Mouse (Mus musculus) spleen, adult 2 months (tissue): ENCODE results near the gene Phtf1. TPM values are rescaled to one million over a fixed set of nuclear protein-coding genes. Genes with fewer than 3 reads are reported as not detected.

Source experiments
- DNase-seq, 2 experiments: peaks; one replicate each; pipeline versions ENCODE4 v3.0.0 to v3.0.0-alpha.2; 2012 to 2021; ENCODE audit warnings: low spot score in 2 of 2, low read depth in 1 of 2
- H3K27ac ChIP-seq: fragments of 200-500 bp; 2 replicates; pipeline ENCODE4 v1.5.1; 2012; ENCODE audit warnings: low read length, inconsistent platforms; ENCODE audit not compliant: insufficient read depth
- H3K27me3 ChIP-seq: fragments of 200-500 bp; 2 replicates; pipeline ENCODE4 v1.6.1; 2012; ENCODE audit warnings: mild to moderate bottlenecking, moderate library complexity, low read length, inconsistent platforms; ENCODE audit not compliant: control insufficient read depth, insufficient read depth
- H3K36me3 ChIP-seq: fragments of 200-500 bp; 2 replicates; pipeline ENCODE4 v1.6.1; 2012; ENCODE audit warnings: mild to moderate bottlenecking, low read length, inconsistent platforms; ENCODE audit not compliant: control insufficient read depth, insufficient read depth
- H3K4me1 ChIP-seq: fragments of 200-500 bp; 2 replicates; pipeline ENCODE4 v1.6.1; 2011; ENCODE audit warnings: inconsistent platforms; ENCODE audit not compliant: control insufficient read depth, insufficient read depth, insufficient read length
- H3K4me3 ChIP-seq: fragments of 200-500 bp; 2 replicates; pipeline ENCODE4 v1.5.1; 2011; ENCODE audit warnings: mild to moderate bottlenecking, inconsistent platforms; ENCODE audit not compliant: insufficient read depth, insufficient read length; ENCODE audit errors: extremely low read depth
- CTCF ChIP-seq: fragments of 200-500 bp; IDR thresholded peaks from 2 replicates; pipeline ENCODE4 v1.5.1; 2011; ENCODE audit warnings: mild to moderate bottlenecking, inconsistent platforms; ENCODE audit not compliant: insufficient read depth, insufficient read length, insufficient replicate concordance; ENCODE audit errors: extremely low read depth
- POLR2A ChIP-seq: fragments of 200-500 bp; IDR thresholded peaks from 2 replicates; pipeline ENCODE4 v1.6.1; 2011; ENCODE audit warnings: low read depth, low read length, inconsistent platforms
- WGBS: fragments of 180-500 bp; shearing (Covaris S2); methylation state at CpG from one replicate; pipeline ENCODE4 v1.1.7; 2018; 5-methylcytosine and 5-hydroxymethylcytosine counted together
- polyA plus RNA-seq: library from polyadenylated mRNA; depleted of rRNA; stranded (reverse); fragments of >200 nt; gene quantifications from 2 replicates; pipeline ENCODE4 v1.2.3, GENCODE M21; 2012

The Phtf1 gene
- polyA plus RNA-seq, 1 experiment = 4.1 TPM

DNA sequence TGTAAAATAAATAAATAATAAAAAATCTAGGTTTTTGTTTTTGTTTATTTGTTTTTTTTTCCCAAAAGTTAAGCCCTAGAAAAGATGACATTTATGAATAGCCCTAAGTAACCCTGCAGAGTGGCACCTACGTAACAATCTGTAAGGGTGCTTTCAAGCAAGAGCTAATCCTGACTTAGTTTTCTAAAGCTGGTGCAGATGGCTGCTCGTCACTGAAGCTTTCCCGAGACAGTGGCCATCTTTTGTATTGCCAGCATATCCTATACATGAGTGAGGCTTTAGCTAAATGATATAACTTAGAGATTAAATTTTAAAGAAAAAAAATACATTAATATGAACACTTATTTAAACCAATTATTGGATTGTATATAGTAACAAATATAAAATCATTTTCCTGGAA is 50.0 kb downstream of the Phtf1 start:
- TF ChIP-seq CTCF (no peak), POLR2A (no peak)
- Histone ChIP-seq H3K36me3 (peaks cover 9% of the 10 kb centered on the region), H3K27ac (no peak overlapping the region), H3K4me3 (no peak overlapping the region), H3K4me1 (no peaks in the 10 kb centered on the region), H3K27me3 (no peaks in the 10 kb centered on the region)
- WGBS = 92% methylated on average over 3 of the region's 3 CpGs
- no peak for DNase-seq

DNA sequence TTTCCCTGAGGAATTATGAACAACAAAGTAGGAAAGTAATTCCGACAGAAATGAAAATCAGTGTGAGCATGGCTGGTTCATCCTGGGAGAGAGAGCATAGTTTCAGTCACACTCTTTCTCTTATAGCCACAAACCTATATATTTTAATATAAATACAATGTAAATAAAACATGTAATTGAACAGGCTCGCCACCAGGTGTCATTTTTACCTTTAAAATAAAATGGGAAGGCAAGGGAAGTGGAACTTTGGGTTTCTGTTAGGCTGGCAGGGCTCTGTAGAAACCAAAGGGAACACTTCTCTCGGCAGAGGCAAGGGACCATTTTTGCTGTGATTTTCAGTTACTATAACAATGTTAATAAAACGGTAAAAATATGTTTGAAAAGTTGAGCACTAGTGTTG is 51.5 kb downstream of the Phtf1 start:
- Histone ChIP-seq H3K4me1 (no peaks in the 10 kb centered on the region), H3K4me3 (no peak overlapping the region), H3K27ac (no peak overlapping the region), H3K27me3 (no peaks in the 10 kb centered on the region), H3K36me3 (peaks cover 9% of the 10 kb centered on the region)
- DNase-seq = no peak
- no peak for TF ChIP-seq POLR2A
- TF ChIP-seq CTCF = no peak
- 67% methylated on average over 4 of the region's 4 CpGs for WGBS

DNA sequence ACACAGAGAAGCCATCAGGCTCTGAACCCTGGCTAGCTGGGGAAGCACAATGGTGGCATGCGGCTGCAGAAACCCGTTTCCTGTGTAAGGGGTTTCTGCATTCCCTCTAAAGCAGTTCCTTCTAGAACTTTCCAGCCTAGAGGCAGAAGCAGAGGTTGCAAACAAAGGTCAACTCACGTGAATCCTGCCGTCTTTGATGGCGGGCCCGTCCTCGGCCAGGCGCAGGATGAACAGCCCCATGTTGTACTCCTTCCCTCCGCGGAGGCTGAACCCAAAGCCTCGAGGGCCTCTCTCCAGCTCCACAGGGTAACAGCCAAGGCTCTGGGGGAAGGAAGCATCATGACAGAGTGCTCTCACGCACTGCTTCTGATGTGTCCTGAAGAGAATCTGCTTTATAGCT is 52.2 kb downstream of the Phtf1 start:
- no peaks in the 10 kb centered on the region for H3K27me3 ChIP-seq
- H3K27ac ChIP-seq = no peak overlapping the region
- peaks cover 6% of the 10 kb centered on the region; the same call in 1 of the 2 replicates for H3K36me3 ChIP-seq
- DNase-seq = no peak
- no peak overlapping the region for H3K4me3 ChIP-seq
- no peak for TF ChIP-seq CTCF
- TF ChIP-seq POLR2A = no peak
- no peaks in the 10 kb centered on the region for H3K4me1 ChIP-seq
- WGBS = 92% methylated on average over 12 of the region's 12 CpGs

DNA sequence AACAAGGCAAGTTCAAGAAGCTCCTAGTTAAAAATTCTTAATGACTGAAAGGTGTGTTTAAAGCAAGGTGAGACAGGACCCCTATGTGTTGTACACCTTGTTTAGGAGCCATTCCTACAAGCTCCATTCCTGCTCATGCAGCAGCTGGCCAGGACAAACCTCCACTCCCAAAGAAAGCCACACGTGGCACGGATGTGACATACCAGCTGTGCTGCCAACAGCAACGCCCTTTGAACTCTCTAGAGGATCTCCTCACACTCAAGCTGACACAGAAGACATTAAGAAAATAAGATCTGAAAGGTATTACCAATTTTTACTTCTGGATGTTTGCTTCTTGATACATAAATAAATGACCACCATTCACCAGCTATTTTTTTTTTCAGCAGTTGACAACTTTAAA is 59.0 kb downstream of the Phtf1 start:
- 87% methylated on average over 3 of the region's 3 CpGs for WGBS

DNA sequence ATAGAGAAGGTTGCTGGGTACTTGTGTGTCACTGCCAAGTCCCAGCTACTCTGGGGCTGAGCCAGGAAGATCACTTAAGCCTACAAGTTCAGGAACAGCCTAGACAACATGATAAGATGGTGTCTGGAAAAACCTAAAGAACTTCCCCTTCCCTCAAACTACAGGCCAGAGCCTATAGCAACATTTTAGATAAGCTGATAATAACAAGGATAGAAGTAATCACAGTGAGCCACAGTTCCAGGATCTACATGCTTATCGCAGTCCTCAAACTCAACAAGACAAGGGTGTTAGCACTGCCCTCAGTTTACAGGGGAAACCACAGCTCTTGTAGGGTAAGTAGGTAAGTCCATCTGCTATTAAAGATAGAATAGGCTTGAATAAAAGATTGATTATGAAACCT is 64.2 kb downstream of the Phtf1 start:
- no peaks in the 10 kb centered on the region for H3K27me3 ChIP-seq
- no peaks in the 10 kb centered on the region for H3K4me1 ChIP-seq
- H3K27ac ChIP-seq = no peak overlapping the region
- H3K4me3 ChIP-seq = no peak overlapping the region
- 84% methylated on average over 1 of the region's 1 CpGs for WGBS
- no peaks in the 10 kb centered on the region for H3K36me3 ChIP-seq
- DNase-seq = no peak
- no peak for TF ChIP-seq POLR2A
- no peak for TF ChIP-seq CTCF

More for the DNA sequence above, 59.0 kb downstream of the Phtf1 start:
- Histone ChIP-seq H3K36me3 (no peaks in the 10 kb centered on the region), H3K4me1 (no peaks in the 10 kb centered on the region), H3K27me3 (no peaks in the 10 kb centered on the region), H3K27ac (no peak overlapping the region), H3K4me3 (no peak overlapping the region)
- TF ChIP-seq POLR2A (no peak), CTCF (no peak)
- DNase-seq = no peak

DNA sequence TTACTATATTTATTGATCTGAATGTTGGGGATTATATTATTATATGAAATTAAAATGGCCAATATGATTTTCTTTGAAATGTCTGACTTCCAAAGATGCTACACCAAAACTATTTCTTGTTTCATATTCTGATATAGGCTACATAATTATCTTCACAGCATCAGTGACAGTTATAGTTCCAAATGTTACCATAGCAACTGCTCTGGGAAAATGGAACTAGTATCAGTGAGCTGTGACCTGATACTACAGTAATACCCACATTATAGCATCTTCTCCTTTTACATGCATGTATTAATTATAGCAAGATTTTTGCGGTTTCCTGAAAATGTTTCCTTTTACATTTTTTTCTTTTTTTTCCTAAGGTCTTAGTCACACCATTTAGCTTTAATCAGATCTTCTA is 64.8 kb downstream of the Phtf1 start:
- 85% methylated on average over 1 of the region's 1 CpGs for WGBS
- Histone ChIP-seq H3K4me3 (no peak overlapping the region), H3K27ac (no peak overlapping the region), H3K36me3 (no peaks in the 10 kb centered on the region), H3K27me3 (no peaks in the 10 kb centered on the region), H3K4me1 (no peaks in the 10 kb centered on the region)
- DNase-seq = no peak
- no peak for TF ChIP-seq CTCF
- no peak for TF ChIP-seq POLR2A

DNA sequence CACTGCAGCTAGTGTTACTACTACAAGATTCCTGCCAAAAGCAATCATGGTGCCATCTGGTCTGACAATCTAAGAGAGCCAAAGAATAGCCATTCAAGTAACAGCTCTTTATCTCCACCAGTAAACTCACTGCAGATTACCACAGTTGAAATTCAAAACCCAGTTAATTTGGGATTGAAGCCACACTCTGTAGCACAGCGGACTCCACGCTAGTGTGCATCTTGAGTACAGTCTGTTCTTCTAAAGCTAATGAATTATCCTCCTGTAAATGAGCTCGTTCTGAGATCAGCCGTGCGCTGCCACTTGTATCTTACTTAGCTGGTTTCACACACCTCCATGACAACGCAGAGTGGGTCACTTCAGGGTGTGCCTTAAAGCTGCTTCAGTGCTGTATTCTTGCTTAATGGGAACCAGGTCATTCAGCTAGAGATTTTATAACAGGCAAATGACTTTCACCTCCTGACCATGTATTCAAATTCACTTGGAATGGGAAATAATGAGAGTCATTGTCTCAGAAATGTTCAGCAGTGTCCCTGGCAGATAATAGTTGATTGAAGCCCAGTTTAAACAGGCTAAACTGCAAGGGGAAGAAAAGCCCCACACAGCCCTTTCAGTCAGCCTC is 91.2 kb downstream of the Phtf1 start:
- Histone ChIP-seq H3K36me3 (no peaks in the 10 kb centered on the region), H3K4me3 (no peak overlapping the region), H3K4me1 (no peaks in the 10 kb centered on the region), H3K27me3 (no peaks in the 10 kb centered on the region), H3K27ac (no peak overlapping the region)
- no peak for DNase-seq
- TF ChIP-seq CTCF (no peak), POLR2A (no peak)
- 97% methylated on average over 6 of the region's 6 CpGs for WGBS
